Comparison of ENCODE assay signal across 11 mouse cellular contexts in genomic region chr11:101059473-101059872, GRCm38 (mm10). TPM values are rescaled to one million over a fixed set of nuclear protein-coding genes. Genes with fewer than 3 reads are reported as not detected.
DNase-seq lines count a peak whose midpoint lies in the region; ATAC-seq and TF ChIP-seq lines count a peak whose summit lies in the region.
"Had no signal": no experiment of that assay in that cellular context is flagged by ENCODE, and none has a peak within 500 bp of the region (broad histone marks: within the 10 kb centered on the region; RNA-seq: fewer than 3 reads in every experiment).

No protein-coding gene starts in this region.

- no peaks in the 10 kb centered on the region for H3K9me3 ChIP-seq in kidney, embryonic 14.5 days (ENCODE audit: control insufficient read depth, low read length)
- H3K9me3 ChIP-seq: forebrain, embryonic 13.5 days; G1E had no signal

- TF ChIP-seq CTCF in spleen, adult 2 months (IDR thresholded peaks at IDR 0.05; ENCODE audit: extremely low read depth, insufficient read depth, insufficient read length, insufficient replicate concordance) = no peak

- H3K9ac ChIP-seq in kidney, embryonic 14.5 days (ENCODE audit: low read depth, low read length) = no peak overlapping the region

- H3K36me3 ChIP-seq in kidney, embryonic 14.5 days (ENCODE audit: control insufficient read depth, insufficient read depth, low read length) = peaks cover 12% of the 10 kb centered on the region; the same call in 1 of the 2 replicates
- peaks cover 12% of the 10 kb centered on the region for H3K36me3 ChIP-seq in spleen, adult 2 months (ENCODE audit: control insufficient read depth, insufficient read depth, low read length)

- 80% methylated on average over 10 of the region's 10 CpGs for WGBS in kidney, embryonic 14.5 days
- 89% methylated on average over 10 of the region's 10 CpGs for WGBS in spleen, adult 2 months

- peak overlapping the region; percentile 80; the same call in 1 of the 2 replicates for H3K27ac ChIP-seq in kidney, embryonic 14.5 days (ENCODE audit: low read depth, low read length)
- peak overlapping the region; percentile 79 for H3K27ac ChIP-seq in spleen, adult 2 months (ENCODE audit: insufficient read depth, low read length)
- H3K27ac ChIP-seq: forebrain, embryonic 13.5 days had no signal

- TF ChIP-seq POLR2A in spleen, adult 2 months (IDR thresholded peaks at IDR 0.05; ENCODE audit: low read depth, low read length) = no peak

- ATAC-seq in kidney, embryonic 14.5 days (ENCODE audit: low FRiP score, low TSS enrichment) = no peak
- ATAC-seq: forebrain, embryonic 13.5 days had no signal

- H3K4me2 ChIP-seq in kidney, embryonic 14.5 days (replicated peaks; ENCODE audit: low read depth, low read length) = no peak overlapping the region
- H3K4me2 ChIP-seq: forebrain, embryonic 13.5 days had no signal

- no peak for DNase-seq in kidney, postnatal 14 days
- no peak for DNase-seq in spleen, adult 2 months (ENCODE audit: low read depth in 1 of 2, low spot score in 2 of 2)
- no peak for DNase-seq in spleen, postnatal 36 days (ENCODE audit: low spot score in 2 of 2)
- DNase-seq in induced T-regulatory cell, adult 2 months (ENCODE audit: low read depth) = peak; percentile 42
- DNase-seq in yolk sac, embryonic 10.5 days (ENCODE audit: low spot score) = no peak
- DNase-seq in layer of hippocampus, adult 11-12 months (ENCODE audit: low spot score) = no peak
- DNase-seq: cerebellum, adult 8-10 months; thymus, postnatal 36 days had no signal

- H3K27me3 ChIP-seq in kidney, embryonic 14.5 days (ENCODE audit: control insufficient read depth, insufficient read depth, low read length) = no peaks in the 10 kb centered on the region
- no peaks in the 10 kb centered on the region for H3K27me3 ChIP-seq in spleen, adult 2 months (ENCODE audit: control insufficient read depth, insufficient read depth, low read length)
- H3K27me3 ChIP-seq: forebrain, embryonic 13.5 days had no signal

- no peak overlapping the region for H3K4me3 ChIP-seq in kidney, embryonic 14.5 days (ENCODE audit: low read length)
- H3K4me3 ChIP-seq in spleen, adult 2 months (ENCODE audit: extremely low read depth, insufficient read depth, insufficient read length) = no peak overlapping the region
- H3K4me3 ChIP-seq: forebrain, embryonic 13.5 days had no signal

- H3K4me1 ChIP-seq in kidney, embryonic 14.5 days (ENCODE audit: control insufficient read depth, insufficient read depth, low read length) = peaks cover 25% of the 10 kb centered on the region
- peaks cover 23% of the 10 kb centered on the region; the same call in 1 of the 2 replicates for H3K4me1 ChIP-seq in spleen, adult 2 months (ENCODE audit: control insufficient read depth, insufficient read depth, insufficient read length)
- H3K4me1 ChIP-seq: forebrain, embryonic 13.5 days had no signal

RNA-seq across cellular contexts. Expression of gene Naglu, which starts 10.3 kb away (rescaled TPM):
- polyA plus RNA-seq in kidney, embryonic 14.5 days (2014; fragmentation: Nextera tagmentation; extraction: Ambion mirVana) = 7.0 and 11.5 TPM in 2 replicates
- polyA plus RNA-seq in spleen, adult 2 months (2012; rRNA removed) = 28.6 and 34.8 TPM in 2 replicates

RNA-seq across cellular contexts. Expression of gene Hsd17b1, which starts 18.7 kb away (rescaled TPM):
- 0.16 TPM in 1 of 2 replicates, not detected in the other for polyA plus RNA-seq in kidney, embryonic 14.5 days (2014; fragmentation: Nextera tagmentation; extraction: Ambion mirVana)
- polyA plus RNA-seq in spleen, adult 2 months (2012; rRNA removed) = 1.2 and 1.3 TPM in 2 replicates
- polyA plus RNA-seq: forebrain, embryonic 13.5 days had no signal

RNA-seq across cellular contexts. Expression of gene Coasy, which starts 22.9 kb away (rescaled TPM):
- polyA plus RNA-seq in kidney, embryonic 14.5 days (2014; fragmentation: Nextera tagmentation; extraction: Ambion mirVana) = 42.0 and 44.9 TPM in 2 replicates
- 26.6 and 36.9 TPM in 2 replicates for polyA plus RNA-seq in spleen, adult 2 months (2012; rRNA removed)

RNA-seq across cellular contexts. Expression of gene Mlx, which starts 27.6 kb away (rescaled TPM):
- 39.7 and 48.7 TPM in 2 replicates for polyA plus RNA-seq in kidney, embryonic 14.5 days (2014; fragmentation: Nextera tagmentation; extraction: Ambion mirVana)
- 20.3 and 23.9 TPM in 2 replicates for polyA plus RNA-seq in spleen, adult 2 months (2012; rRNA removed)

RNA-seq across cellular contexts. Expression of gene Psmc3ip, which starts 35.8 kb away (rescaled TPM):
- polyA plus RNA-seq in kidney, embryonic 14.5 days (2014; fragmentation: Nextera tagmentation; extraction: Ambion mirVana) = 52.0 and 61.8 TPM in 2 replicates
- polyA plus RNA-seq in spleen, adult 2 months (2012; rRNA removed) = 0.85 and 0.90 TPM in 2 replicates
